Mouse (Mus musculus): ENCODE results near the gene Wdr91. TPM values are rescaled to one million over a fixed set of nuclear protein-coding genes. Genes with fewer than 3 reads are reported as not detected.

Gene Wdr91
- polyA plus RNA-seq, 1 experiment: 30.4 TPM

- Histone ChIP-seq H3K4me3 (replicated peaks; ENCODE audit: extremely low read depth, low read depth, low read length) (no peak overlapping the region), H3K4me1 (ENCODE audit: control insufficient read depth, insufficient read depth, low read length) (peaks cover 5% of the 10 kb centered on the region; the same call in 1 of the 2 replicates)
- no peak for DNase-seq
- TF ChIP-seq CTCF (IDR thresholded peaks at IDR 0.05; ENCODE audit: insufficient read depth, low read length): no peak
- WGBS: 56% methylated on average over 4 of the region's 4 CpGs
Measured at GRCm38 (mm10) chr6:34906661-34907060, 4.0 kb downstream of the Wdr91 start.

DNA sequence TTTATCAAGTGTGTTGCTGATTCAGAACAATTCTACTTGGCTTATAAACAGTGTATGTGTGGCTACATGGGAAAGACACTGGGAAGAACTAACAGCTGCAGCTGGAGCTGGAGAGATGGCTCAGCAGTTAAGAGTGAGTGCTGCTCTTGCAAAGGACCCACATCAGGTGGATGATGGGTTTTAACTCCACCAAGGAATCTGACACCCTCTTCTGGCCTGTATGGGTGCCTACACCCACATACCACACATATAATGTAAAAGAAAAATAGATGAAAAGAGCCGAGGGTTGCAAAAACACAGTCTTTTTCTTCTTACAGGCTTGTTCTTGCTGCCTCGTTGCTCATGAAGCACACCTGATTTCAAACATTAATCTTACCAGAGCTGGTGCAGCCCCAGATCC, 4.6 kb downstream of the Wdr91 start:
- H3K4me3 ChIP-seq (replicated peaks; ENCODE audit: extremely low read depth, low read depth, low read length): no peak overlapping the region
- H3K4me1 ChIP-seq (ENCODE audit: control insufficient read depth, insufficient read depth, low read length): peaks cover 5% of the 10 kb centered on the region; the same call in 1 of the 2 replicates
- DNase-seq: no peak
- TF ChIP-seq POLR2A (IDR thresholded peaks at IDR 0.05; ENCODE audit: borderline replicate concordance, extremely low read depth, low read depth, low read length): no peak
- TF ChIP-seq CTCF (IDR thresholded peaks at IDR 0.05; ENCODE audit: insufficient read depth, low read length): no peak
- WGBS: 51% methylated on average over 2 of the region's 2 CpGs

- H3K4me1 ChIP-seq (ENCODE audit: control insufficient read depth, insufficient read depth, low read length): peaks cover 3% of the 10 kb centered on the region; the same call in 1 of the 2 replicates
- 53% methylated on average over 6 of the region's 6 CpGs for WGBS
- no peak for TF ChIP-seq CTCF (IDR thresholded peaks at IDR 0.05; ENCODE audit: insufficient read depth, low read length)
- TF ChIP-seq POLR2A (IDR thresholded peaks at IDR 0.05; ENCODE audit: borderline replicate concordance, extremely low read depth, low read depth, low read length): no peak
- no peak overlapping the region for H3K4me3 ChIP-seq (replicated peaks; ENCODE audit: extremely low read depth, low read depth, low read length)
- peak; percentile 58 for DNase-seq
Measured at GRCm38 (mm10) chr6:34904361-34904760, 6.3 kb downstream of the Wdr91 start.

DNA sequence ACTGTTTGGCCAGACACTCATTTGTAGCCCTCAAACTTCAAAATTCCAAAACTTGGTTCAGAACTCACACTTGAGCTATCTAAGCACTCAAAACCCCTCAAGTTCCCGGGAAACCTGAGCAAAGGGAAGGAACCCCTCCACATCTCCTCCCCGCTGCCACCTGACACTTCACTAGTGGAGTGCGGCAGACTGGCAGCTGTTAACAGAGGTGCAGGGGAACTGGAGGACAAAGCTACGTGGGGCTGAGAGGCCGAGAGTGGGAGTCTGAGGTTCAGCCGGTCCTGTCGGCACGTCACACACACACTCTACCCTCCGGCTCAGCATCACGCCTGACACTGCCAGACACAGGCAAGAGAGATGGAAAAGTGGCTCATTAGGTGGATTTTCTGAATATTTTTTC, 6.8 kb downstream of the Wdr91 start:
- TF ChIP-seq CTCF (IDR thresholded peaks at IDR 0.05; ENCODE audit: insufficient read depth, low read length): no peak
- no peak for TF ChIP-seq POLR2A (IDR thresholded peaks at IDR 0.05; ENCODE audit: borderline replicate concordance, extremely low read depth, low read depth, low read length)
- WGBS: 63% methylated on average over 10 of the region's 10 CpGs
- Histone ChIP-seq H3K4me1 (ENCODE audit: control insufficient read depth, insufficient read depth, low read length) (peaks cover 3% of the 10 kb centered on the region; the same call in 1 of the 2 replicates), H3K4me3 (replicated peaks; ENCODE audit: extremely low read depth, low read depth, low read length) (no peak overlapping the region)
- DNase-seq: peak; percentile 44

DNA sequence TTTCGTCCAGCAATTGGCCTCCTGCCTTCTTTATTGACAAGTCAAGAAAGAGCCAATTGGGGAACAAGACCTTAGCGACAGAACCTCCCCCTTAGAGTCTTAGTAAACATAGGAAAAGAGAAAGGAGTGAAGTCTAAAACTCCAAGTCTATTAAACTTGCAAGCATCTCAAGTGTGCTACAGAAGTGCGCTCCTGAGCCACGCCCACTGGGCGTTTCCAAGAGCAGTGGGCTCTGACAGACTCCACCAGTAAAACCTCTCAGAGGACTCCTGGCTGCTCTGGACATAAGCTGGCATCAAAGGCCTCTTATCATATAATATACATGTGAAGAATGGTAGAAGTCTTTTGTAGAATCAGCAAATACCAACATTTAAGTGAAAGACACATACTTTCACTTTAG, 7.2 kb downstream of the Wdr91 start:
- WGBS: 62% methylated on average over 5 of the region's 5 CpGs
- TF ChIP-seq POLR2A (IDR thresholded peaks at IDR 0.05; ENCODE audit: borderline replicate concordance, extremely low read depth, low read depth, low read length): no peak
- TF ChIP-seq CTCF (IDR thresholded peaks at IDR 0.05; ENCODE audit: insufficient read depth, low read length): no peak
- DNase-seq: peak; percentile 79
- Histone ChIP-seq H3K4me1 (ENCODE audit: control insufficient read depth, insufficient read depth, low read length) (peaks cover 3% of the 10 kb centered on the region; the same call in 1 of the 2 replicates), H3K4me3 (replicated peaks; ENCODE audit: extremely low read depth, low read depth, low read length) (no peak overlapping the region)

DNA sequence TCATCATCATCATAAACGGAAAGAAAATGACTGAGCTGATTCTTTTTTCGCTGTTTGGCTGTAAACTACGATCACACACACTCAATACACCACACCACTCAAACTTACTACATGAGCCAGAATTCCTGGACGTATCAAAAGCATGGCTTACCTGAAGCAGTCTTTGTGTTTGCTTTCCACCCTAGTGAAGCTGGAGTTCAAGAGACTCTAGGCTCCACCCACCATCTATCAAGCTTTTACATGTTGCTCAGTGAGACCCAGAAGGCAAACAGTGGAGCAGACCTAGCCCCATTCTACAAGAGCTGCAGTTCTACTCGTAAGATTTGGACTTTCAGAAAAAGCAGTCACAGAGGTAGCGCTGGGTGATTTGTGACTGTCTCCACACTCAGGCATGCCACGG, 8.1 kb downstream of the Wdr91 start:
- H3K4me1 ChIP-seq (ENCODE audit: control insufficient read depth, insufficient read depth, low read length): peaks cover 3% of the 10 kb centered on the region; the same call in 1 of the 2 replicates
- DNase-seq: peak; percentile 41
- TF ChIP-seq POLR2A (IDR thresholded peaks at IDR 0.05; ENCODE audit: borderline replicate concordance, extremely low read depth, low read depth, low read length): no peak
- no peak for TF ChIP-seq CTCF (IDR thresholded peaks at IDR 0.05; ENCODE audit: insufficient read depth, low read length)
- H3K4me3 ChIP-seq (replicated peaks; ENCODE audit: extremely low read depth, low read depth, low read length): no peak overlapping the region
- WGBS: 78% methylated on average over 7 of the region's 7 CpGs

GRCm38 (mm10) chr6:34901911-34902444, 8.7 kb downstream of the Wdr91 start:
- TF ChIP-seq POLR2A (IDR thresholded peaks at IDR 0.05; ENCODE audit: borderline replicate concordance, extremely low read depth, low read depth, low read length): no peak
- DNase-seq: no peak
- Histone ChIP-seq H3K4me3 (replicated peaks; ENCODE audit: extremely low read depth, low read depth, low read length) (peak overlapping the region; percentile 19), H3K4me1 (ENCODE audit: control insufficient read depth, insufficient read depth, low read length) (peaks cover 3% of the 10 kb centered on the region; the same call in 1 of the 2 replicates)
- WGBS: 36% methylated on average over 9 of the region's 9 CpGs

GRCm38 (mm10) chr6:34900990-34901389, 9.7 kb downstream of the Wdr91 start:
- TF ChIP-seq CTCF (IDR thresholded peaks at IDR 0.05; ENCODE audit: insufficient read depth, low read length): no peak
- TF ChIP-seq POLR2A (IDR thresholded peaks at IDR 0.05; ENCODE audit: borderline replicate concordance, extremely low read depth, low read depth, low read length): no peak
- Histone ChIP-seq H3K4me1 (ENCODE audit: control insufficient read depth, insufficient read depth, low read length) (peaks cover 3% of the 10 kb centered on the region; the same call in 1 of the 2 replicates), H3K4me3 (replicated peaks; ENCODE audit: extremely low read depth, low read depth, low read length) (no peak overlapping the region)
- 86% methylated on average over 2 of the region's 2 CpGs for WGBS
- no peak for DNase-seq

DNA sequence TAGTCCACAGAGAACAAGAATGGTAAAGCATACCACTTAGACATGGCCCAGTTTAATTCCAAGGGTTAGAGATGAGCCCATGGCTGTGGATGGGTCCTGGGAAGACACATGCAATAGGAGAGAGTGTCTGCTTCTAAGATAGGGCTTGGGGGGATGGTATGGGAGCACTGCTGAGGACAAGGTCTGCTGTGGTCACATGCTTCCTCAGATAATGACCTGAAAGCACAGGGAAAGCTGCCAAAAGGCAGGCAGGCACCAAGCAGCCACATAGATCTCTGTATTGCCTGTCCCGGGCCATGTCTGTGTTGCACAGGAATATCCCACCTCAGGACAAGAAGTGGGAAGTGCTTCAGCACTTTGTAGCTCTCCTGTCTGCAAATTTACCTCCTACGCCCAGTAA, 11.5 kb downstream of the Wdr91 start:
- 73% methylated on average over 2 of the region's 2 CpGs for WGBS
- peaks cover 3% of the 10 kb centered on the region; the same call in 1 of the 2 replicates for H3K4me1 ChIP-seq (ENCODE audit: control insufficient read depth, insufficient read depth, low read length)
- H3K4me3 ChIP-seq (replicated peaks; ENCODE audit: extremely low read depth, low read depth, low read length): no peak overlapping the region
- TF ChIP-seq POLR2A (IDR thresholded peaks at IDR 0.05; ENCODE audit: borderline replicate concordance, extremely low read depth, low read depth, low read length): no peak
- no peak for TF ChIP-seq CTCF (IDR thresholded peaks at IDR 0.05; ENCODE audit: insufficient read depth, low read length)
- no peak for DNase-seq

DNA sequence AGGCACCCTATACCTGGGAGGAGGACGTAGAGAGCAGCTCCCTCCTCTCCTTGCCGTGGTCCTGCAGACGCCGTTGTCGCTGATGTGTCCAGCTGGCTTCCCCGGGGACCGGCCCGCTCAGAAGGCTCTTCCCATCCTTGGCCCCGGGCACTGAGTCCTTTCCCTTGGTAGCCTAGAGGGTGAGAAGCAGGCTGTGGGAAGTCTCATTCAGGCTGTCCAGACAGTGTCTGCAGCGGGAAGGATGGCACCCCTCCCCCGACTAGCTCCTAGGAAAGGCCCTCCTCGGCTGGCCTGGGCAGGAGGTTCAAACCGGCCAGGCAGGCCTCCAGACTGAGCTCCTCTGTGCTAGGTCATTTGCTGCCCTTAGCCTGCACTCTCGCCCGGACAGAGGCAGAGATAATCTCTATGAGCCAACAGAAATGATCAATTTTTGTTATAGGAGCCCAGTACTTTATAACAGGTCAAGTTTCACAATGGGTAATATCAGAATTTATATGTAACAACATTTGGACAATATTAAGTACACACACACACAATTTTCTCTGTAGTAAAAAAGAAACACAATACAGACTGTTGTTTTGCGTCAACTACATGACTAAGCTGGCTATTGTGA, 14.4 kb downstream of the Wdr91 start:
- Histone ChIP-seq H3K4me1 (ENCODE audit: control insufficient read depth, insufficient read depth, low read length) (no peaks in the 10 kb centered on the region), H3K4me3 (replicated peaks; ENCODE audit: extremely low read depth, low read depth, low read length) (no peak overlapping the region)
- 65% methylated on average over 16 of the region's 16 CpGs for WGBS
- TF ChIP-seq CTCF (IDR thresholded peaks at IDR 0.05; ENCODE audit: insufficient read depth, low read length): no peak
- no peak for TF ChIP-seq POLR2A (IDR thresholded peaks at IDR 0.05; ENCODE audit: borderline replicate concordance, extremely low read depth, low read depth, low read length)
- no peak for DNase-seq

Data from lung, adult 2 months (tissue).